Mouse (Mus musculus) heart, embryonic 16.5 days (tissue): ENCODE data around the gene Gstp2. TPM values are rescaled to one million over a fixed set of nuclear protein-coding genes. Genes with fewer than 3 reads are reported as not detected.

ENCODE experiments used
- ATAC-seq: fragments of 200-750 bp; cut with Nextera tagmentation; replicated peaks from 2 replicates; pipeline ENCODE4 v1.8.0; 2017; ENCODE audit warnings: moderate number of reproducible peaks; ENCODE audit not compliant: insufficient read depth, low FRiP score; ENCODE audit errors: extremely low read depth
- H3K27ac ChIP-seq: fragments of 300-500 bp; sonication (generic); 2 replicates; pipeline ENCODE4 v1.5.1; 2014; ENCODE audit warnings: mild to moderate bottlenecking, low read length, control low read depth, moderate library complexity
- H3K27me3 ChIP-seq: fragments of 300-500 bp; sonication (generic); 2 replicates; pipeline ENCODE4 v1.6.1; 2014; ENCODE audit warnings: low read length, mixed read lengths; ENCODE audit not compliant: control insufficient read depth, insufficient read depth
- H3K36me3 ChIP-seq: fragments of 300-500 bp; sonication (generic); 2 replicates; pipeline ENCODE4 v1.6.1; 2014; ENCODE audit not compliant: control insufficient read depth, insufficient read depth
- H3K4me1 ChIP-seq: fragments of 300-500 bp; sonication (generic); 2 replicates; pipeline ENCODE4 v1.6.1; 2014; ENCODE audit warnings: low read length, mixed read lengths; ENCODE audit not compliant: control insufficient read depth, insufficient read depth
- H3K4me2 ChIP-seq: fragments of 300-500 bp; sonication (generic); 2 replicates; pipeline ENCODE4 v1.6.1; 2014; ENCODE audit warnings: low read depth, mild to moderate bottlenecking, control low read depth, low read length
- H3K4me3 ChIP-seq: fragments of 300-500 bp; sonication (generic); 2 replicates; pipeline ENCODE4 v1.5.1; 2014; ENCODE audit warnings: mild to moderate bottlenecking, control low read depth, low read length
- H3K9ac ChIP-seq: fragments of 300-500 bp; sonication (generic); 2 replicates; pipeline ENCODE4 v1.6.1; 2014; ENCODE audit warnings: low read length, control low read depth
- H3K9me3 ChIP-seq: fragments of 300-500 bp; sonication (generic); replicated peaks from 2 replicates; pipeline ENCODE4 v1.6.1; 2016; ENCODE audit warnings: low read length; ENCODE audit not compliant: control insufficient read depth
- WGBS: fragments of 180-500 bp; shearing (Covaris S2); extraction: QIAGEN DNeasy Blood & Tissue Kit; methylation state at CpG from one replicate; pipeline ENCODE4 v1.1.7; 2014; 5-methylcytosine and 5-hydroxymethylcytosine counted together
- polyA plus RNA-seq: library from polyadenylated mRNA; unstranded; fragments of >200 nt; fragmentation: Nextera tagmentation; extraction: Ambion mirVana; gene quantifications from 2 replicates; pipeline ENCODE4 v1.2.1, GENCODE M21; 2015

Gene Gstp2
- polyA plus RNA-seq, 1 experiment from 2014 or later = 8.0 TPM

DNA sequence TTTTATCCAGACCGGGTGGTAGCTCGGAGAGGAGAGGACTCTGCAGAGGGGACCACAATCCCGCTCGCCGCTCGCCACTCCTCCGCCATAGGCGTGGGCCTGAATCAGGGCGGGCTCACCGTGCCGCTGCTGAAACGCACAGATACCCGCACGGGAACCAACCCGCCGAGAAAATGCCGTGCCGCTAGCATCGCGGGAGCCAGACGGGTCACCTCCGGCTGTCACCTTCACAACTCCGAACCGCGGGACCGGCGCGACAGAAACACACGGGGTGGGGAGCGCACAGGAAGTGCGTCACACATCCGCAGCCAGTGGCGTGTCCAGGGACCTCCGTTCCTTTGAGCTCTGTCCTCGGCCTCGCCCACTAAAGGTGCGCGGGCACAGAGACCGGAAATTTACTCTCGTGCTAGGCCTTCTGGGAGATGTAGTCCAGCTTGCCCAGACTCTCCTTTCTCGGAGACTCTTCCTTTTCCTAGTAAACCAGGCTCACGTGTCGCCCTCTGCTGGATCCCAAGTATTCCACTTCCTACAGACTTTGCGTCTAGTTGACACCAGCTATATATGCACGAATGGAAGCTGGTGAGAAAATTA is 33.3 kb downstream of the Gstp2 start, which contains the start of gene Ndufv1:
TSS of gene Ndufv1 (minus strand) at position 375 of the 591 bp plus-strand sequence.
- Histone ChIP-seq H3K27me3 (no peaks in the 10 kb centered on the region), H3K4me1 (peaks cover 15% of the 10 kb centered on the region), H3K36me3 (peaks cover 30% of the 10 kb centered on the region), H3K4me2 (peak within 1 kb of the TSS; percentile 69), H3K9ac (peak within 1 kb of the TSS; percentile 92), H3K9me3 (no peaks in the 10 kb centered on the region), H3K4me3 (peak within 1 kb of the TSS; percentile 91), H3K27ac (peak within 1 kb of the TSS; percentile 89)
- under 1% methylated on average over 45 of the region's 45 CpGs for WGBS
- ATAC-seq = peak; percentile 99

- Histone ChIP-seq H3K9me3 (no peaks in the 10 kb centered on the region), H3K36me3 (peaks cover 44% of the 10 kb centered on the region), H3K4me3 (no peak overlapping the region), H3K9ac (no peak overlapping the region), H3K4me1 (peaks cover 15% of the 10 kb centered on the region), H3K4me2 (peak overlapping the region; percentile 69; the same call in 1 of the 2 replicates), H3K27me3 (no peaks in the 10 kb centered on the region), H3K27ac (no peak overlapping the region)
- ATAC-seq = no peak
- WGBS = 95% methylated on average over 5 of the region's 5 CpGs
These were observed 34.7 kb downstream of the Gstp2 start for GRCm38 (mm10) chr19:4011086-4011485.

DNA sequence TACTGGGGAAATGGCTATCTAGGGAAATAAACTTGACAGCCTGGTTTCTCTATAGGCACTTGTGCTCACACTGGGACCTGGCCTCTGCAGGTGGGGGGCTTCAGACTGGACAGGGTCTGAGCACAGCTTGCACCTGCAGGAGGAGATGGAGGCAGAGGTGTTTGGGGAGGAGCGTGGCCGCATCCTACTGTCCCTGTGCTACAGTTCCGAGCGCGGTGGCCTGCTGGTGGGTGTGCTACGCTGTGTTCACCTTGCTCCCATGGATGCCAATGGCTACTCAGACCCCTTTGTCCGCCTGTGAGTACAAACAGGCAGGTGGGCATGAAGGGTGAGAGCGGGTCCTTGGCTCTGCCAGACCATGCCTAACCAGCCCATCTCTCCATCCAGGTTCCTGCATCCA is 39.9 kb downstream of the Gstp2 start:
- Histone ChIP-seq H3K36me3 (peaks cover 41% of the 10 kb centered on the region), H3K9ac (no peak overlapping the region), H3K27ac (no peak overlapping the region), H3K27me3 (no peaks in the 10 kb centered on the region), H3K4me1 (peaks cover 45% of the 10 kb centered on the region), H3K4me2 (no peak overlapping the region), H3K4me3 (no peak overlapping the region), H3K9me3 (no peaks in the 10 kb centered on the region)
- WGBS = 96% methylated on average over 8 of the region's 8 CpGs
- ATAC-seq = no peak

GRCm38 (mm10) chr19:4005091-4005490 is 40.7 kb downstream of the Gstp2 start:
- Histone ChIP-seq H3K36me3 (peaks cover 35% of the 10 kb centered on the region), H3K27me3 (no peaks in the 10 kb centered on the region), H3K27ac (peak overlapping the region; percentile 47), H3K9me3 (no peaks in the 10 kb centered on the region), H3K4me3 (no peak overlapping the region), H3K4me1 (peaks cover 45% of the 10 kb centered on the region), H3K4me2 (peak overlapping the region; percentile 34; the same call in 1 of the 2 replicates), H3K9ac (peak overlapping the region; percentile 39)
- WGBS = 69% methylated on average over 9 of the region's 9 CpGs
- ATAC-seq = no peak

DNA sequence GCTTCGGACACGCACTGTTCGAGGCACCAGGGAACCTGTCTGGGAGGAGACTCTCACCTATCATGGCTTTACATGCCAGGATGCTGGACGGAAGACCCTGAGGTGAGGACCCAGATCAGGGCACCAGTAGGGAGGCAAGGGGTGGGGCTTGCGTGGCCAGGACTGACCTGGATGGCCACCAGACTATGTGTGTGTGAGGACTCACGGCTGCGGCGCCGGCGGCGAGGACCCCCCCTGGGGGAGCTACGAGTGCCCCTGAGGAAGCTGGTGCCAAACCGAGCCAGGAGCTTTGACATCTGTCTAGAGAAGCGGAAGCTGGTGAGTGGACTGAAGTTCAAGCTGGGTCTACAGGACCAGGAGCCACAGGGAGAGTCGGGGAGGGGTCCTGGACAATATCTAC is 41.5 kb downstream of the Gstp2 start:
- Histone ChIP-seq H3K36me3 (peaks cover 29% of the 10 kb centered on the region), H3K4me1 (peaks cover 51% of the 10 kb centered on the region), H3K9me3 (no peaks in the 10 kb centered on the region), H3K4me2 (peak overlapping the region; percentile 65), H3K27me3 (no peaks in the 10 kb centered on the region), H3K27ac (peak overlapping the region; percentile 47; the same call in 1 of the 2 replicates), H3K4me3 (peak overlapping the region; percentile 40), H3K9ac (peak overlapping the region; percentile 39)
- WGBS = 72% methylated on average over 15 of the region's 15 CpGs
- ATAC-seq = no peak

DNA sequence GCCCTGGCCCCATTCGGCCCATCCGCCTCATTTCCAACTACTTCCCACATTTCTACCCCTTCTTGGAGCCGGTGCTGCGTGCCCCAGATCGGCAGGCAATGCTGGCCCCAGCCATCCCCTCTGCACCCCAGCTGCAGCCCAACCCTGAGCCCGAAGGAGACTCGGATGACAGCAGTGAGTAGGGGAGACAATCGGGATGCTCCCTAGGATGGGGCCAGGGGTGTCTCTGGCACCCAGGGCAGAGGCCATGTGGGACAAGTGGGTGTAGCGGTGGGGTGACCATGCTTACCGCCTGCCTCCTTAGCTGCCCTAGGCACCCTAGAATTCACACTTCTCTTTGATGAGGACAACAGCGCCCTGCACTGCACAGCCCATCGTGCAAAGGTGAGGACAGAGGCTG is 42.2 kb downstream of the Gstp2 start:
- Histone ChIP-seq H3K4me1 (peaks cover 51% of the 10 kb centered on the region), H3K4me2 (peak overlapping the region; percentile 65), H3K4me3 (peak overlapping the region; percentile 40), H3K27me3 (no peaks in the 10 kb centered on the region), H3K9ac (peak overlapping the region; percentile 78), H3K9me3 (no peaks in the 10 kb centered on the region), H3K36me3 (peaks cover 23% of the 10 kb centered on the region), H3K27ac (peak overlapping the region; percentile 99)
- WGBS = 68% methylated on average over 12 of the region's 12 CpGs
- no peak for ATAC-seq

- ATAC-seq = peak; percentile 45
- Histone ChIP-seq H3K4me3 (peak within 1 kb of the TSS; percentile 40), H3K4me1 (peaks cover 51% of the 10 kb centered on the region), H3K36me3 (peaks cover 20% of the 10 kb centered on the region), H3K9ac (peak within 1 kb of the TSS; percentile 78), H3K4me2 (peak within 1 kb of the TSS; percentile 65), H3K9me3 (no peaks in the 10 kb centered on the region), H3K27me3 (no peaks in the 10 kb centered on the region), H3K27ac (peak within 1 kb of the TSS; percentile 99)
- 53% methylated on average over 1 of the region's 1 CpGs for WGBS
These were observed 42.7 kb downstream of the Gstp2 start, which contains the start of gene Doc2g for GRCm38 (mm10) chr19:4003112-4003511. Gene Doc2g (plus strand): TSS chr19:4003313.

- peak overlapping the region; percentile 2; the same call in 1 of the 2 replicates for H3K9ac ChIP-seq
These were observed 44.1 kb downstream of the Gstp2 start for GRCm38 (mm10) chr19:4001752-4002151.

GRCm38 (mm10) chr19:4000949-4001525 is 44.8 kb downstream of the Gstp2 start:
- H3K36me3 ChIP-seq = no peaks in the 10 kb centered on the region
- ATAC-seq = no peak
- H3K9ac ChIP-seq = peak overlapping the region; percentile 96
- H3K4me1 ChIP-seq = peaks cover 51% of the 10 kb centered on the region
- no peaks in the 10 kb centered on the region for H3K9me3 ChIP-seq
- WGBS = 18% methylated on average over 17 of the region's 17 CpGs
- H3K4me3 ChIP-seq = peak overlapping the region; percentile 88
- H3K27ac ChIP-seq = peak overlapping the region; percentile 99
- H3K27me3 ChIP-seq = no peaks in the 10 kb centered on the region
- H3K4me2 ChIP-seq = peak overlapping the region; percentile 96

More at GRCm38 (mm10) chr19:4001752-4002151, 44.1 kb downstream of the Gstp2 start:
- Histone ChIP-seq H3K36me3 (peaks cover 6% of the 10 kb centered on the region), H3K27me3 (no peaks in the 10 kb centered on the region), H3K27ac (peak overlapping the region; percentile 99), H3K9me3 (no peaks in the 10 kb centered on the region), H3K4me2 (peak overlapping the region; percentile 96; the same call in 1 of the 2 replicates), H3K4me1 (peaks cover 51% of the 10 kb centered on the region), H3K4me3 (no peak overlapping the region)
- no peak for ATAC-seq
- WGBS = 60% methylated on average over 5 of the region's 5 CpGs
